Mouse (Mus musculus): ENCODE results near the gene Ncam2. TPM values are rescaled to one million over a fixed set of nuclear protein-coding genes. Genes with fewer than 3 reads are reported as not detected.

Gene Ncam2
- polyA plus RNA-seq, 1 experiment from 2014 or later = 0.04 TPM

- H3K27me3 ChIP-seq (ENCODE audit: control insufficient read depth, insufficient read depth, low read length) = no peaks in the 10 kb centered on the region
- no peaks in the 10 kb centered on the region for H3K36me3 ChIP-seq (ENCODE audit: control insufficient read depth, insufficient read depth, low read length)
- no peak overlapping the region for H3K27ac ChIP-seq (ENCODE audit: low read depth, low read length)
- WGBS (ENCODE audit: insufficient replicate concordance) = 74% methylated on average over 2 of the region's 2 CpGs
- H3K4me3 ChIP-seq (ENCODE audit: low read depth, low read length) = no peak overlapping the region
- H3K4me2 ChIP-seq = no peak overlapping the region
- no peak overlapping the region for H3K9ac ChIP-seq (ENCODE audit: low read depth, low read length)
- H3K9me3 ChIP-seq (replicated peaks; ENCODE audit: control insufficient read depth, low read length) = no peaks in the 10 kb centered on the region
- no peaks in the 10 kb centered on the region for H3K4me1 ChIP-seq (ENCODE audit: control insufficient read depth, insufficient read depth, low read length)
- ATAC-seq (replicated peaks; ENCODE audit: insufficient number of reproducible peaks, low FRiP score, low TSS enrichment) = no peak
These were observed 73.3 kb downstream of the Ncam2 start for GRCm38 (mm10) chr16:81273597-81274360.

GRCm38 (mm10) chr16:81284241-81284640 lies 83.7 kb downstream of the Ncam2 start:
- Histone ChIP-seq H3K9ac (ENCODE audit: low read depth, low read length) (no peak overlapping the region), H3K27ac (ENCODE audit: low read depth, low read length) (no peak overlapping the region), H3K27me3 (ENCODE audit: control insufficient read depth, insufficient read depth, low read length) (no peaks in the 10 kb centered on the region), H3K4me2 (no peak overlapping the region), H3K36me3 (ENCODE audit: control insufficient read depth, insufficient read depth, low read length) (no peaks in the 10 kb centered on the region), H3K4me1 (ENCODE audit: control insufficient read depth, insufficient read depth, low read length) (no peaks in the 10 kb centered on the region), H3K9me3 (replicated peaks; ENCODE audit: control insufficient read depth, low read length) (no peaks in the 10 kb centered on the region), H3K4me3 (ENCODE audit: low read depth, low read length) (no peak overlapping the region)
- 41% methylated on average over 5 of the region's 5 CpGs for WGBS (ENCODE audit: insufficient replicate concordance)
- no peak for ATAC-seq (replicated peaks; ENCODE audit: insufficient number of reproducible peaks, low FRiP score, low TSS enrichment)

- Histone ChIP-seq H3K36me3 (ENCODE audit: control insufficient read depth, insufficient read depth, low read length) (no peaks in the 10 kb centered on the region), H3K9ac (ENCODE audit: low read depth, low read length) (no peak overlapping the region), H3K4me1 (ENCODE audit: control insufficient read depth, insufficient read depth, low read length) (no peaks in the 10 kb centered on the region), H3K27me3 (ENCODE audit: control insufficient read depth, insufficient read depth, low read length) (no peaks in the 10 kb centered on the region), H3K4me2 (no peak overlapping the region), H3K9me3 (replicated peaks; ENCODE audit: control insufficient read depth, low read length) (no peaks in the 10 kb centered on the region), H3K4me3 (ENCODE audit: low read depth, low read length) (no peak overlapping the region), H3K27ac (ENCODE audit: low read depth, low read length) (no peak overlapping the region)
- ATAC-seq (replicated peaks; ENCODE audit: insufficient number of reproducible peaks, low FRiP score, low TSS enrichment) = no peak
- 74% methylated on average over 7 of the region's 7 CpGs for WGBS (ENCODE audit: insufficient replicate concordance)
These were observed 84.7 kb downstream of the Ncam2 start for GRCm38 (mm10) chr16:81284859-81285837.

GRCm38 (mm10) chr16:81285882-81286281 lies 85.4 kb downstream of the Ncam2 start:
- ATAC-seq (replicated peaks; ENCODE audit: insufficient number of reproducible peaks, low FRiP score, low TSS enrichment) = no peak
- Histone ChIP-seq H3K36me3 (ENCODE audit: control insufficient read depth, insufficient read depth, low read length) (no peaks in the 10 kb centered on the region), H3K9ac (ENCODE audit: low read depth, low read length) (no peak overlapping the region), H3K27me3 (ENCODE audit: control insufficient read depth, insufficient read depth, low read length) (no peaks in the 10 kb centered on the region), H3K4me2 (no peak overlapping the region), H3K4me1 (ENCODE audit: control insufficient read depth, insufficient read depth, low read length) (no peaks in the 10 kb centered on the region), H3K4me3 (ENCODE audit: low read depth, low read length) (no peak overlapping the region), H3K27ac (ENCODE audit: low read depth, low read length) (no peak overlapping the region), H3K9me3 (replicated peaks; ENCODE audit: control insufficient read depth, low read length) (no peaks in the 10 kb centered on the region)
- 80% methylated on average over 2 of the region's 2 CpGs for WGBS (ENCODE audit: insufficient replicate concordance)

- Histone ChIP-seq H3K27ac (ENCODE audit: low read depth, low read length) (no peak overlapping the region), H3K9me3 (replicated peaks; ENCODE audit: control insufficient read depth, low read length) (no peaks in the 10 kb centered on the region), H3K27me3 (ENCODE audit: control insufficient read depth, insufficient read depth, low read length) (no peaks in the 10 kb centered on the region), H3K36me3 (ENCODE audit: control insufficient read depth, insufficient read depth, low read length) (no peaks in the 10 kb centered on the region), H3K4me3 (ENCODE audit: low read depth, low read length) (no peak overlapping the region), H3K9ac (ENCODE audit: low read depth, low read length) (no peak overlapping the region), H3K4me1 (ENCODE audit: control insufficient read depth, insufficient read depth, low read length) (no peaks in the 10 kb centered on the region), H3K4me2 (no peak overlapping the region)
- 48% methylated on average over 2 of the region's 2 CpGs for WGBS (ENCODE audit: insufficient replicate concordance)
- no peak for ATAC-seq (replicated peaks; ENCODE audit: insufficient number of reproducible peaks, low FRiP score, low TSS enrichment)
These were observed 103.3 kb downstream of the Ncam2 start for GRCm38 (mm10) chr16:81303806-81304205.

GRCm38 (mm10) chr16:81309215-81309614 lies 108.7 kb downstream of the Ncam2 start:
- no peak for ATAC-seq (replicated peaks; ENCODE audit: insufficient number of reproducible peaks, low FRiP score, low TSS enrichment)
- H3K36me3 ChIP-seq (ENCODE audit: control insufficient read depth, insufficient read depth, low read length) = no peaks in the 10 kb centered on the region
- H3K27ac ChIP-seq (ENCODE audit: low read depth, low read length) = no peak overlapping the region
- H3K9me3 ChIP-seq (replicated peaks; ENCODE audit: control insufficient read depth, low read length) = no peaks in the 10 kb centered on the region
- H3K4me3 ChIP-seq (ENCODE audit: low read depth, low read length) = no peak overlapping the region
- no peaks in the 10 kb centered on the region for H3K27me3 ChIP-seq (ENCODE audit: control insufficient read depth, insufficient read depth, low read length)
- no peaks in the 10 kb centered on the region for H3K4me1 ChIP-seq (ENCODE audit: control insufficient read depth, insufficient read depth, low read length)
- no peak overlapping the region for H3K9ac ChIP-seq (ENCODE audit: low read depth, low read length)
- no peak overlapping the region for H3K4me2 ChIP-seq
- WGBS (ENCODE audit: insufficient replicate concordance) = 80% methylated on average over 3 of the region's 3 CpGs

GRCm38 (mm10) chr16:81319037-81319436 lies 118.5 kb downstream of the Ncam2 start:
- no peaks in the 10 kb centered on the region for H3K9me3 ChIP-seq (replicated peaks; ENCODE audit: control insufficient read depth, low read length)
- 92% methylated on average over 1 of the region's 1 CpGs for WGBS (ENCODE audit: insufficient replicate concordance)
- H3K27ac ChIP-seq (ENCODE audit: low read depth, low read length) = no peak overlapping the region
- no peaks in the 10 kb centered on the region for H3K36me3 ChIP-seq (ENCODE audit: control insufficient read depth, insufficient read depth, low read length)
- H3K4me2 ChIP-seq = no peak overlapping the region
- ATAC-seq (replicated peaks; ENCODE audit: insufficient number of reproducible peaks, low FRiP score, low TSS enrichment) = no peak
- H3K9ac ChIP-seq (ENCODE audit: low read depth, low read length) = no peak overlapping the region
- H3K4me1 ChIP-seq (ENCODE audit: control insufficient read depth, insufficient read depth, low read length) = no peaks in the 10 kb centered on the region
- no peak overlapping the region for H3K4me3 ChIP-seq (ENCODE audit: low read depth, low read length)
- no peaks in the 10 kb centered on the region for H3K27me3 ChIP-seq (ENCODE audit: control insufficient read depth, insufficient read depth, low read length)

- Histone ChIP-seq H3K4me3 (ENCODE audit: low read depth, low read length) (no peak overlapping the region), H3K9me3 (replicated peaks; ENCODE audit: control insufficient read depth, low read length) (no peaks in the 10 kb centered on the region), H3K27ac (ENCODE audit: low read depth, low read length) (no peak overlapping the region), H3K27me3 (ENCODE audit: control insufficient read depth, insufficient read depth, low read length) (no peaks in the 10 kb centered on the region), H3K4me2 (no peak overlapping the region), H3K9ac (ENCODE audit: low read depth, low read length) (no peak overlapping the region), H3K36me3 (ENCODE audit: control insufficient read depth, insufficient read depth, low read length) (no peaks in the 10 kb centered on the region), H3K4me1 (ENCODE audit: control insufficient read depth, insufficient read depth, low read length) (no peaks in the 10 kb centered on the region)
- no peak for ATAC-seq (replicated peaks; ENCODE audit: insufficient number of reproducible peaks, low FRiP score, low TSS enrichment)
- WGBS (ENCODE audit: insufficient replicate concordance) = 19% methylated on average over 2 of the region's 2 CpGs
These were observed 130.0 kb downstream of the Ncam2 start for GRCm38 (mm10) chr16:81330539-81330938.

Measured in heart, embryonic 11.5 days (tissue).